Mouse (Mus musculus): ENCODE results near the gene Apba1. TPM values are rescaled to one million over a fixed set of nuclear protein-coding genes. Genes with fewer than 3 reads are reported as not detected.

Gene Apba1
- polyA plus RNA-seq, 2 experiments: 0.04 to 0.07 TPM

DNA sequence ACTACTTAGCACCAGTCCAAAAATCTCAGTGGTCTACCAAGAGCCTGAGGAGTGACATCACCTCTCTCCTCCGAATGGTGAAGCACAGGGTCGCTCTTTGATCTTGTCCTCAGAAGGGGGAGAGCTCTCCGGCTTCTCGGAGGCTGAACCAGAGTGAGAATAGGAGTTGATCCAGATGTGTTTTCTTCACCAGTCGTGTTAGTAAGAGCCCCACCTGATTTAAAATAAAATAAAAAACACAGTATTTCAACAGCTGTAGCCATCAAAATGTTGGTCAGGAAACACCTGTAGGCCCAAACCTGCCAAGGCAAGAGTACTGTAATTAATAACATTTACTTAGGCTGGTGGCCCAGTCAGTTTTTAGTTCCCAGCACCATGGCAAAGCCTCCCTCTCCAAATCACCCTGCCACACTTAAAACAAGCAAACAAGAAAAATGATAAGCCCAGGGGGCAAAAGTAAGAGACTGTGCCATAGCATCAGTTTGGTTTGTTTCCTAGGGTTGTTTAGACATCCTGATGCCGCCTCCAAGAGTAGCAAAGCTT lies 219.3 kb downstream of the Apba1 start:
- H3K4me2 ChIP-seq (ENCODE audit: low read depth): no peak overlapping the region
- 59% methylated on average over 6 of the region's 6 CpGs for WGBS (ENCODE audit: insufficient replicate concordance)
- DNase-seq (ENCODE audit: low read depth in 3 of 3, low spot score in 3 of 3) (no peak), ATAC-seq (ENCODE audit: insufficient read depth) (no peak)
- no peaks in the 10 kb centered on the region for H3K27me3 ChIP-seq (ENCODE audit: control insufficient read depth, insufficient read depth, low read length)
- H3K36me3 ChIP-seq (replicated peaks; ENCODE audit: control insufficient read depth, insufficient read depth, low read depth): no peaks in the 10 kb centered on the region
- no peak overlapping the region for H3K27ac ChIP-seq
- no peak for TF ChIP-seq CTCF (IDR thresholded peaks at IDR 0.05; ENCODE audit: low read depth)
- TF ChIP-seq EP300 (IDR thresholded peaks at IDR 0.05; ENCODE audit: low read depth): no peak
- no peak overlapping the region for H3K4me3 ChIP-seq (ENCODE audit: insufficient read depth in 1 of 2, low read depth in 2 of 2, low read length in 2 of 2)
- no peak overlapping the region for H3K9ac ChIP-seq (replicated peaks)
- H3K4me1 ChIP-seq (replicated peaks; ENCODE audit: control insufficient read depth in 2 of 2, insufficient read depth in 2 of 2, low read length in 1 of 2): no peaks in the 10 kb centered on the region
- no peaks in the 10 kb centered on the region for H3K9me3 ChIP-seq (ENCODE audit: control insufficient read depth, low read length)

DNA sequence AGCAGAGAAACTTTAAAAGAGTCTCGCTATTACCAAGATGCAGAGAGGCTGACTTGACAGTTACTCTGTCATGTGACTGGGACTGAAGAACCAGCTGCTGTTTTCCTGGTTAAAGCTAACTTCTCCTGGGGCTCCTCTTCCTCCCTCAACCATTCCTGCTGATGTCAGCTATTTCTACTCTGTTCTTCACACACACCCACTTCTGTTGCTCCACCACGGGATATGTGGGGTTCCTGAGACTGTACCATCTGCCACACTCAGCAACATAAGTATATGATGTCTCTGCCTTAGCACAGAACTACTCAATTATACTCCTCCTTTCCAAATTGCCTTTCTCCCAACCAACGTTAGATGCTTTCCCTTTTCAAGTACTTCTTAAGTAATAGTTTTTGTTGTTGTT lies 221.9 kb downstream of the Apba1 start:
- no peak overlapping the region for H3K4me2 ChIP-seq (ENCODE audit: low read depth)
- H3K4me1 ChIP-seq (replicated peaks; ENCODE audit: control insufficient read depth in 2 of 2, insufficient read depth in 2 of 2, low read length in 1 of 2): no peaks in the 10 kb centered on the region
- no peak for ATAC-seq (ENCODE audit: insufficient read depth)
- DNase-seq (ENCODE audit: low read depth in 3 of 3, low spot score in 3 of 3): no peak
- no peak for TF ChIP-seq CTCF (IDR thresholded peaks at IDR 0.05; ENCODE audit: low read depth)
- no peak for TF ChIP-seq EP300 (IDR thresholded peaks at IDR 0.05; ENCODE audit: low read depth)
- no peaks in the 10 kb centered on the region for H3K27me3 ChIP-seq (ENCODE audit: control insufficient read depth, insufficient read depth, low read length)
- 46% methylated on average over 3 of the region's 3 CpGs for WGBS (ENCODE audit: insufficient replicate concordance)
- H3K9ac ChIP-seq (replicated peaks): no peak overlapping the region
- H3K4me3 ChIP-seq (ENCODE audit: insufficient read depth in 1 of 2, low read depth in 2 of 2, low read length in 2 of 2): no peak overlapping the region
- H3K27ac ChIP-seq: no peak overlapping the region
- H3K36me3 ChIP-seq (replicated peaks; ENCODE audit: control insufficient read depth, insufficient read depth, low read depth): no peaks in the 10 kb centered on the region
- H3K9me3 ChIP-seq (ENCODE audit: control insufficient read depth, low read length): no peaks in the 10 kb centered on the region

- Histone ChIP-seq H3K27ac (no peak overlapping the region), H3K4me1 (replicated peaks; ENCODE audit: control insufficient read depth in 2 of 2, insufficient read depth in 2 of 2, low read length in 1 of 2) (no peaks in the 10 kb centered on the region), H3K9ac (replicated peaks) (no peak overlapping the region), H3K4me2 (ENCODE audit: low read depth) (no peak overlapping the region), H3K9me3 (ENCODE audit: control insufficient read depth, low read length) (no peaks in the 10 kb centered on the region), H3K4me3 (ENCODE audit: insufficient read depth in 1 of 2, low read depth in 2 of 2, low read length in 2 of 2) (no peak overlapping the region), H3K36me3 (replicated peaks; ENCODE audit: control insufficient read depth, insufficient read depth, low read depth) (no peaks in the 10 kb centered on the region), H3K27me3 (ENCODE audit: control insufficient read depth, insufficient read depth, low read length) (no peaks in the 10 kb centered on the region)
- no peak for DNase-seq (ENCODE audit: low read depth in 3 of 3, low spot score in 3 of 3)
- WGBS (ENCODE audit: insufficient replicate concordance): 55% methylated on average over 6 of the region's 6 CpGs
- no peak for ATAC-seq (ENCODE audit: insufficient read depth)
- TF ChIP-seq EP300 (IDR thresholded peaks at IDR 0.05; ENCODE audit: low read depth) (no peak), CTCF (IDR thresholded peaks at IDR 0.05; ENCODE audit: low read depth) (no peak)
These were observed 225.5 kb downstream of the Apba1 start for GRCm38 (mm10) chr19:23984186-23984585.

- H3K9ac ChIP-seq (replicated peaks): no peak overlapping the region
- no peak overlapping the region for H3K27ac ChIP-seq
- no peak overlapping the region for H3K4me2 ChIP-seq (ENCODE audit: low read depth)
- H3K27me3 ChIP-seq (ENCODE audit: control insufficient read depth, insufficient read depth, low read length): no peaks in the 10 kb centered on the region
- no peaks in the 10 kb centered on the region for H3K4me1 ChIP-seq (replicated peaks; ENCODE audit: control insufficient read depth in 2 of 2, insufficient read depth in 2 of 2, low read length in 1 of 2)
- no peaks in the 10 kb centered on the region for H3K9me3 ChIP-seq (ENCODE audit: control insufficient read depth, low read length)
- 26% methylated on average over 2 of the region's 2 CpGs for WGBS (ENCODE audit: insufficient replicate concordance)
- H3K4me3 ChIP-seq (ENCODE audit: insufficient read depth in 1 of 2, low read depth in 2 of 2, low read length in 2 of 2): no peak overlapping the region
- TF ChIP-seq EP300 (IDR thresholded peaks at IDR 0.05; ENCODE audit: low read depth): no peak
- DNase-seq (ENCODE audit: low read depth in 3 of 3, low spot score in 3 of 3): no peak
- H3K36me3 ChIP-seq (replicated peaks; ENCODE audit: control insufficient read depth, insufficient read depth, low read depth): no peaks in the 10 kb centered on the region
- no peak for ATAC-seq (ENCODE audit: insufficient read depth)
These were observed 228.6 kb downstream of the Apba1 start for GRCm38 (mm10) chr19:23987291-23987690.

GRCm38 (mm10) chr19:23988166-23988565 lies 229.5 kb downstream of the Apba1 start:
- H3K4me3 ChIP-seq (ENCODE audit: insufficient read depth in 1 of 2, low read depth in 2 of 2, low read length in 2 of 2): no peak overlapping the region
- no peaks in the 10 kb centered on the region for H3K4me1 ChIP-seq (replicated peaks; ENCODE audit: control insufficient read depth in 2 of 2, insufficient read depth in 2 of 2, low read length in 1 of 2)
- no peaks in the 10 kb centered on the region for H3K36me3 ChIP-seq (replicated peaks; ENCODE audit: control insufficient read depth, insufficient read depth, low read depth)
- TF ChIP-seq EP300 (IDR thresholded peaks at IDR 0.05; ENCODE audit: low read depth): no peak
- TF ChIP-seq CTCF (IDR thresholded peaks at IDR 0.05; ENCODE audit: low read depth): no peak
- DNase-seq (ENCODE audit: low read depth in 3 of 3, low spot score in 3 of 3) (no peak), ATAC-seq (ENCODE audit: insufficient read depth) (no peak)
- H3K27me3 ChIP-seq (ENCODE audit: control insufficient read depth, insufficient read depth, low read length): no peaks in the 10 kb centered on the region
- H3K27ac ChIP-seq: no peak overlapping the region
- 56% methylated on average over 4 of the region's 4 CpGs for WGBS (ENCODE audit: insufficient replicate concordance)
- H3K4me2 ChIP-seq (ENCODE audit: low read depth): no peak overlapping the region
- no peaks in the 10 kb centered on the region for H3K9me3 ChIP-seq (ENCODE audit: control insufficient read depth, low read length)
- H3K9ac ChIP-seq (replicated peaks): no peak overlapping the region

All from liver, embryonic 14.5 days (tissue).